8 mouse cellular contexts compared by ENCODE assay signal in genomic region chr12:65172959-65173358, GRCm38 (mm10). TPM values are rescaled to one million over a fixed set of nuclear protein-coding genes. Genes with fewer than 3 reads are reported as not detected.
A peak's percentile ranks its signal among the peaks of the same experiment; 100 is the strongest.
DNase-seq lines count a peak whose midpoint lies in the region; ATAC-seq and TF ChIP-seq lines count a peak whose summit lies in the region.
"Not testable (repeated sequence)": the region's sequence is repeated elsewhere in the genome, so short reads cannot be mapped to it uniquely, and the experiment has no call there.

No protein-coding gene starts in this region.

- not testable (repeated sequence) for H3K27me3 ChIP-seq in hindbrain, embryonic 16.5 days (replicated peaks; ENCODE audit: control insufficient read depth, insufficient read depth, low read length); neural tube, embryonic 15.5 days (replicated peaks)

- peak; percentile 57 for ATAC-seq in hindbrain, embryonic 16.5 days
- ATAC-seq in neural tube, embryonic 15.5 days (ENCODE audit: low FRiP score): peak; percentile 61

- not testable (repeated sequence) for H3K9me3 ChIP-seq in hindbrain, embryonic 16.5 days (ENCODE audit: control insufficient read depth, low read length); neural tube, embryonic 15.5 days (replicated peaks)

- H3K4me2 ChIP-seq in hindbrain, embryonic 16.5 days (ENCODE audit: low read length): peak overlapping the region; percentile 89
- peak overlapping the region; percentile 84 for H3K4me2 ChIP-seq in neural tube, embryonic 15.5 days

- intact Hi-C loops in gastrocnemius, adult 2 months (cut with DNase I): loop anchor here (1.0 to 10.0 kb wide), 2 partner anchors 98 to 208 kb away; partner anchors contain the start of genes Fancm, Klhl28 and Togaram1

- not testable (repeated sequence) for H3K9ac ChIP-seq in hindbrain, embryonic 16.5 days (ENCODE audit: low read depth, low read length)
- peak overlapping the region; percentile 55; the same call in 1 of the 2 replicates for H3K9ac ChIP-seq in neural tube, embryonic 15.5 days (replicated peaks)

- not testable (repeated sequence) for TF ChIP-seq POLR2A in lung, adult 2 months (IDR thresholded peaks at IDR 0.05; ENCODE audit: borderline replicate concordance, extremely low read depth, low read depth, low read length)

- TF ChIP-seq CTCF in gastrocnemius, adult 2 months (IDR thresholded peaks at IDR 0.05): peak; percentile 69
- TF ChIP-seq CTCF in lung, adult 2 months (IDR thresholded peaks at IDR 0.05; ENCODE audit: insufficient read depth, low read length): 0 out of 2 replicates have a peak, but pooled peaks have one; percentile 15

- WGBS in hindbrain, embryonic 16.5 days: 28% methylated on average over 8 of the region's 8 CpGs
- 18% methylated on average over 8 of the region's 8 CpGs for WGBS in lung, adult 2 months
- 25% methylated on average over 8 of the region's 8 CpGs for WGBS in neural tube, embryonic 15.5 days

- H3K4me3 ChIP-seq in gastrocnemius, adult 2 months: peak overlapping the region; percentile 91
- H3K4me3 ChIP-seq in hindbrain, embryonic 16.5 days (ENCODE audit: low read length): peak overlapping the region; percentile 82
- H3K4me3 ChIP-seq in lung, adult 2 months (replicated peaks; ENCODE audit: extremely low read depth, low read depth, low read length): peak overlapping the region; percentile 67
- peak overlapping the region; percentile 77 for H3K4me3 ChIP-seq in neural tube, embryonic 15.5 days (replicated peaks)

- peak; percentile 68 for DNase-seq in ES-CJ7 (ENCODE audit: low read depth, low spot score)
- DNase-seq in cerebellum, postnatal 25 days: peak; percentile 66 to 70
- DNase-seq in gastrocnemius, adult 2 months: peak; percentile 56
- DNase-seq in layer of hippocampus, postnatal 14 days (ENCODE audit: low spot score in 2 of 2): peak; percentile 46 to 55
- DNase-seq in lung, adult 2 months: peak; percentile 62
- peak; percentile 8 for DNase-seq in telencephalon, adult 2 months (ENCODE audit: low read depth, low spot score)

- not testable (repeated sequence) for H3K4me1 ChIP-seq in hindbrain, embryonic 16.5 days (ENCODE audit: control insufficient read depth, insufficient read depth, low read depth, low read length); lung, adult 2 months (ENCODE audit: control insufficient read depth, insufficient read depth, low read length)
- H3K4me1 ChIP-seq in neural tube, embryonic 15.5 days: peaks cover 11% of the 10 kb centered on the region; the same call in 1 of the 2 replicates

- H3K27ac ChIP-seq in gastrocnemius, adult 2 months: peak overlapping the region; percentile 91
- peak overlapping the region; percentile 93 for H3K27ac ChIP-seq in hindbrain, embryonic 16.5 days (ENCODE audit: low read depth, low read length)
- peak overlapping the region; percentile 91 for H3K27ac ChIP-seq in neural tube, embryonic 15.5 days (replicated peaks)

- not testable (repeated sequence) for H3K36me3 ChIP-seq in hindbrain, embryonic 16.5 days (ENCODE audit: control insufficient read depth, insufficient read depth, low read length); neural tube, embryonic 15.5 days

RNA-seq across cellular contexts. Expression of gene Mis18bp1, which starts 0.6 kb away (rescaled TPM):
- under 1 TPM in 1 of 2 experiments, not detected in 1; 0.13 TPM for total RNA-seq in gastrocnemius, adult 2 months (2021)
- 10.5 and 10.8 TPM in 2 replicates for polyA plus RNA-seq in hindbrain, embryonic 16.5 days (2015; fragmentation: Nextera tagmentation; extraction: Ambion mirVana)
- 1 to 10 TPM; 1.1 to 1.2 TPM for total RNA-seq in layer of hippocampus, postnatal 14 days (2021)
- polyA plus RNA-seq in lung, adult 2 months (2012; rRNA removed): 0.06 and 0.15 TPM in 2 replicates
- polyA plus RNA-seq in neural tube, embryonic 15.5 days (2015; fragmentation: Nextera tagmentation; extraction: Ambion mirVana): 7.4 and 18.2 TPM in 2 replicates

RNA-seq across cellular contexts. Expression of gene Wdr20rt, which starts 52.4 kb away (rescaled TPM):
- not detected for total RNA-seq in gastrocnemius, adult 2 months (2021)
- polyA plus RNA-seq in hindbrain, embryonic 16.5 days (2015; fragmentation: Nextera tagmentation; extraction: Ambion mirVana): not detected in 2 replicates
- not detected for total RNA-seq in layer of hippocampus, postnatal 14 days (2021)
- polyA plus RNA-seq in lung, adult 2 months (2012; rRNA removed): not detected in 2 replicates
- not detected in 2 replicates for polyA plus RNA-seq in neural tube, embryonic 15.5 days (2015; fragmentation: Nextera tagmentation; extraction: Ambion mirVana)

Comparison
In these comparisons a context has a peak if more than half of its experiments do, and no peak if none do; other contexts are left out.
1. Peak in every context shown above with its lines: DNase-seq, ATAC-seq, H3K4me3 ChIP-seq and H3K27ac ChIP-seq.
2. DNase-seq: peak in every context shown above with its lines; median percentile 68 in ES-CJ7; 68 in cerebellum, postnatal 25 days; 62 in lung, adult 2 months; 56 in gastrocnemius, adult 2 months; 50 in layer of hippocampus, postnatal 14 days; 8 in telencephalon, adult 2 months.